Mouse (Mus musculus): ENCODE measurements at regions not wholly inside any gene's neighbourhood (a gene's known extent, or its start where the extent isn't known, plus 50 kb on each side); places are given as distances from the start of the nearest gene placed in this dataset.

DNA sequence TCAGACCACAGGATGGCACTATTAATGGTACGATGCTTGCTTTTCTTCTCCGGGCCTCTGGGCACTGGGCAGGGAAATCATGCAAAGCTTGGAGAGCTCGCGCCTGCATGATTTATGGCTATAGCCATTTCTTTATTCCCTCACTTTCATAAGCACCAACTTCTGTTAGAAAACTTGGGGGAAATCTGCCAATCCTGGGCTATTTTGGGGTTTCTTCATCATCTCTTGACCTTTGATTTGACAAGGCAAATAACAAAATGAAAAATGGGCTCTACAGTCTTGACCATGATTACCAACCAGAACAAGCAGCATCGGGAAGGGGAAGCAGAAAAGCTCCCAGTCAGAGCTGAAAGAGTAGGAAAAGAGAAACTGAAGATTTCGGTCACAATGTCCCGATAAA, 57.1 kb upstream of the Fbxl4 start:
- DNase-seq, result no peak

GRCm38 (mm10) chr4:22301148-22301942, 56.0 kb upstream of the Fbxl4 start:
- DNase-seq, result no peak

GRCm38 (mm10) chr4:22301943-22302215, 55.5 kb upstream of the Fbxl4 start:
- DNase-seq, result no peak

GRCm38 (mm10) chr4:22302262-22302661, 55.1 kb upstream of the Fbxl4 start:
- no peak for DNase-seq
